Mouse (Mus musculus): ENCODE data around the gene Mab21l3.
"Not testable (repeated sequence)": the region's sequence is repeated elsewhere in the genome, so short reads cannot be mapped to it uniquely, and the experiment has no call there.

Gene Mab21l3

DNA sequence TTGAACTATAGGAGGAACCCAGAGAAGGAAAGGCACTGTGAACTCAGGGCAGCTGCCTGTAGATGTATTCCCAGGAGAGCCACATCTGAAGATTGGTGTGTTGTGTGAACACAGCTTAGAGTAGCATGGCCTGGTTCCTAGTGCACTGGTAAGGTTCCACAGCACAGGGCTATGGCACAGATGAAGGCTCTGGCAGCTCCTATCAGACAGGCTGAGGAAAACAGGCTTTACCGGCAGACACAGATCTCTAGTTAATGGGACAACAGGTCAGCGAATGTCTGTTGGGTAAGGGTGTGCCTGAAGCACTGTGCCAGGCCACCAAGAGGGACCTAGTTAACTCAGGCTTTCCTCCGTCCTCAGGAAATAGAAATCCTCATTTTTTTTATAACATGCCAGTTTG, 11.8 kb downstream of the Mab21l3 start:
- DNase-seq = no peak

DNA sequence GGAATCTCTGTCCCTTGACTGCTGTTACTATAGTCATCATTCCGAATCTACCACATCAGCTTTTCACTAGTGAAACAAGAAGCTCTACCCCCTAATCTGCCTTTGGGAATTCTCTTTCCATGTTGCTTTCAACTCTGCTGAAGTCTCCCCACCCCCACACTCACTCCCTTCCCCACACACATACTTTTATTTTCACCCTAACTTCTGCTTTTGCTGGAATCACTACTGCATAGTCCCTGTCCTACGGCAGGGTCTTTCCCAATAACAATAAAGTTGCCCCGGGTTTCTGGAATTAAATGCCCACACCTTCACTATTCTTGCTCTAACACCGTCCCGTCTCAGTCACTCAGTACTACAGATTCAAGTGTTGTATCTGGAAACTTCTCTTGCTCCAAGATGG, 12.2 kb downstream of the Mab21l3 start:
- DNase-seq = no peak

DNA sequence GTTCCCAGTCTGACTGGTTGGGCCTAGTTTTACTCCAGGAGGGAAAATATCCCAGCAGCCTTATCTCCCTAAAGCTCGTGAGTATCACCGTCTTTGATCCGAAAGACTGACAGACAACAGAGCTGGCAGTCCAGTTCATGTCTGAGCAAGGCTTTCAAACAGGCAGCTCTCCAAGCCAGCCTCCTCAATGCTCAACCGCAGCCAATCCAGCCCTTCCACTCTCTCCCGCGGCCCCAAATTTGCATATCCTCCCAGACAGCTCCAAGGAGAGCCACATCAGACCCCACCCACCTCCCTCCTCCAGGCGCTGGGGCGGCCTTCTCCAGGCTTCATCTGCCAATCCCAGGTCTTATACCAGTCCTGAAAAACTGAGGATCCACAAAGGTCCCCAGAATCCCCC, 12.7 kb downstream of the Mab21l3 start:
- DNase-seq = no peak

- DNase-seq = no peak
Observed at GRCm38 (mm10) chr3:101831189-101831858, 17.4 kb downstream of the Mab21l3 start.

DNA sequence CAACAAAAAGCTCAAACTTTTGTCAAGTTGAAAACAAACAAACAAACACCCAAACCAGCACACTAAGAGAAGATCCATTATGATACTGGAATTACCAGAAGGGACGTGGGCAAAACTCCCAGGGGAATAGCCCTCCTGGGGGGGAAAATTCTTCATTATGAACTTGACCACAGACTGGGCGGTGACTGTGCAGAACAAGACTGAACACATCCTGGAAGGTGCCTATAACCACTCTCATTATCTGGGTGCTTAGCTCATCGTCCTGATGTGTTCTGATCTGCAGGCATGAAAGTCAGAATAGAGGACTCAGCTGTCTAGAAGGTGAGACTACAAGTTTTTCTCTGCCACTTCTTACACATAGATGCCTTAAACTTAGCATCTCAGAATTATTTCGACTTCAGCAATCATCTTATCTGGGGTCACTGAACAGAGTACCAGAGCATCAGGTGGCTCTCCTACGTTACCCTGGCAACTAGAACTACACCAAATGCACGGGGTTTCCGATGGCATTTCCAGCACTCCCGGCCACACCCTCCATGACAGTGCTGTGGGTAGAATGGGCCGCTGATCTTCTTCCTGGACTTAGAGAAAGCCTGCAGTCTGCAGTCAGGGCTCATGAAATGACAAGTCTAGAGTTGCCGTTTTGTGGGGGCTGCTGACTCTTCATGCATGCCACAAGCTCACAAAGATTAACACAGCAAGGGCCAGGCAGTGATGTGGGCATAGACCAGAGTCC, 18.7 kb downstream of the Mab21l3 start:
- no peak for DNase-seq

DNA sequence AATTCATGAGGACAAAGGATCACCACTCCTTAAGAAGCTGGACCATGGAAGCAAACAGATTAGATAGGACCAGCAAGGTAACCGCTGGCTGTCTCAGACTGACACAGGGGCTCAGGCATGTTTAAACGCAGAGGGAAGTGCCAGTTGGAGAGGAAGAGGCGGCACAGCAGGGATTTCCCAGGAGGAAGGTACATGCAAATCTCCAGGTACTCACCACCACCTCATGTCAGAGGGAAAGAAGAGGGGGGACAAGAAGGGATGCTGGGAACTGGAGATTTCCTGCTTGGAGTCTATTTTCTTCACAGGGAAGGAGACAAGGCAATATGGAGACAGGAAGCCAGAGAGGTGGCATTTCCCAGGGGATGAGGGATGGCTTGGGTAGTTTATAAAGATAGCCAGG, 20.2 kb downstream of the Mab21l3 start:
- no peak for DNase-seq

- no peak for DNase-seq
Observed at GRCm38 (mm10) chr3:101827220-101827715, 21.5 kb downstream of the Mab21l3 start.

- DNase-seq = no peak
Observed at GRCm38 (mm10) chr3:101824338-101824737, 24.4 kb downstream of the Mab21l3 start.

DNA sequence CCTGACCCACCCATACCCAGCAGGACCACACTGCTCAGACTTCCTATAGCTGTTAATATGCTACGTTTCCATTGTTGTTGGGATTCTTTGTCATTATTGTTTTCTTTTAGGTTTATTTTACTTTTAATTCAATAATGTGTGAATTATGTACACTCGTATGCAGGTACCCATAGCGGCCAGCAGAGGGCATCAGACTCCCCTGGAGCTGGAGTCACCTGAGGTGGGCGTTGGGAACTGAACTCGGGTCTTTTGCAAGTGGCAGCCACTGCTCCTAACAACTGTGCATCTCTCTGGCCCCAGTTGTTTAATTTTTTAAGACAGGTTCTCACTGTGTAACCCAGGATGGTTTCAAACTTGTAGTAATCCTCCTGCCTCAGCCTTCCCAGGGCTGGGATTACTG, 26.7 kb downstream of the Mab21l3 start:
- no peak for DNase-seq

GRCm38 (mm10) chr3:101820708-101821107, 28.1 kb downstream of the Mab21l3 start:
- not testable (repeated sequence) for DNase-seq

GRCm38 (mm10) chr3:101816006-101816405, 32.8 kb downstream of the Mab21l3 start:
- no peak for DNase-seq

GRCm38 (mm10) chr3:101814790-101815189, 34.0 kb downstream of the Mab21l3 start:
- no peak for DNase-seq

DNA sequence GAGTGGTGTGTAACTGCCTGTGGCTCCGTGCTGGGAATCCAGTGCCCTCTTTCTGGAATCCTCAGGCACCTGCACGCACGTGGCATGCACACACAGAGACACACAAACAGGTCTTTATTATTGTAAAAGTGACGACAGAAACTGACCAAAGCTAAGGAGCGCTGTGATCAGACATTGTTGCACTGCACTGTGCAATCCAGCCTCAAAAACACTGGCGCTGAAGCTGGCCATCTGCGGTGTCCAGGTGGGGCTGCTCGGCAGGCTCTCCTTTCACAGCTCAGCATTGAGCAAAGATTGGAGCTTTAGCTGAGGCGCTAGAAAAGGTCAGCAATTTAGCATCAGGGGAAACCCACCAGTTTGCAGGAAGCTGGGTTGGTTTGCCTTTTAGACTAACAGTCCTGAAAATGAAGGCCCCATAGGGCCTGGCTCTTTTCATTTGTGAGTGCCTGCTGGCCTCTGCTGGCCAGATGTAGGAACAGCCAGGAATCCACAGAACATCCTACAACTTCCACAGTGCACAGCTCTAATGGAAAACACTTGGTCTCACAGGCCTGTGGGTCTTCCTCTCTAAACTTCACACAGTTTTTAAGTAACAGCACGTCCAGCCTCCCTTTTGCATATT, 36.3 kb downstream of the Mab21l3 start:
- peak; percentile 85 for DNase-seq

DNA sequence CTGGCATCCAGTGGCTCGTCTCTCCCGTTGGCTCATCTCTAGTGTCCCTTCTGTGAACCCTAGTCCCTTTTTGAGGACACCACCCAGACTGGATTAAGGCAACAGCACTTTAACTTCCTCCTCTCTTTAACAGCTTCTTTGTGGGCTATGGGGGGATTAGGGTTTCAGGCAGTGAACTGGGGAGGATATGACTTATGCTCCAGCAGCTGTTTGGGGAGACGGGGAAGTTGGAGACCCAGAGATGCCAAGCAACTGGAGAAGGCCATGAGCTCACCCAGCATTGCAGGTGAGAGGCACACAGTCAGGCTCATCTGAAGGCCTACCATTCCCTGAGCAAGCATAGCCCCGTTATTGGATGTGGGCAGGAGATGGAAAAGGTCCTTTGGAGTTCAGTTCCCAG, 36.8 kb downstream of the Mab21l3 start:
- DNase-seq = no peak

- DNase-seq = peak; percentile 97
Observed at GRCm38 (mm10) chr3:101807646-101808045, 41.1 kb downstream of the Mab21l3 start.

DNA sequence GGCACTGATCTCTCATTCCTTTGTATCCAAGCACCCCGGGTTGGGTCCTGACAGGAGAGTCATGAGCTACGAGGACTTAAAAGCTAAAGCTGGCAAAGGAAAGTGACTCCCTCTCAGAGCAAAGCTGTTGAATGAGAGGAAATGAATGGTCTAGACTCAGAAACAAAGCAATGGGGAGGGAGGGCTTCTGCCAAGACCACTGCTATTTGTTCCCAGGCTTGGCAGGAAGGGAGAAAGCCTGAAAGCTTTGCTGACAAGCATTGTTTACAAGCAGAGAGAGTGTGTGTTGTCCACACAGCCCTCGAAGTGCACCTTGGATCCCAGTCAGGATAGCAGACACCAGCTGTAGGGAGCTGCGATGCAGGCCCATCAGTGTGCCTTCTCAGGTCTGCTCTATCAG, 41.8 kb downstream of the Mab21l3 start:
- DNase-seq = peak; percentile 80

- peak; percentile 96 for DNase-seq
Observed at GRCm38 (mm10) chr3:101806149-101806548, 42.6 kb downstream of the Mab21l3 start.

GRCm38 (mm10) chr3:101805562-101806004, 43.2 kb downstream of the Mab21l3 start:
- no peak for DNase-seq

- DNase-seq = no peak
Observed at GRCm38 (mm10) chr3:101804971-101805561, 43.7 kb downstream of the Mab21l3 start.

GRCm38 (mm10) chr3:101804331-101804730, 44.4 kb downstream of the Mab21l3 start:
- DNase-seq = no peak

- DNase-seq = no peak
Observed at GRCm38 (mm10) chr3:101803764-101804163, 45.0 kb downstream of the Mab21l3 start.

DNA sequence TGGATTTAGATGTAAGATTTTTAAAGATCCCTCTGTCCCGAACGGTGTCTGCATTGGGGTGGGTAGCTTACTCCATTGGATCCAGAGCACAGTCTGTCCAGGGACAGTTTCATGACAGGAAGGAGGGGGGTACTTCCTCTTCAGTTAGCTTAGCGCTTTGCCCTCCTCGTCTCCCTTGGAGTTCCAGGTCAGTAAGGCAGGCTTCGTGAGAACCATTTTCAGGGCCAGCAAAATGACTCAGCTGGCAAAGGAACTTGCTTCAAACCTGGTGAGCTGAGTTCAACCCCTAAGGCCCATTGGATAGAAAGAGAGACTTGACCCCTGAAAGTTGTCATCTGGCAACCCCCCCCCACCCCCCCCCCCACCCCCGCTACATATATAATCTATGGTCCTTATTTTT, 46.0 kb downstream of the Mab21l3 start:
- DNase-seq = peak; percentile 27

GRCm38 (mm10) chr3:101800596-101801018, 48.2 kb downstream of the Mab21l3 start:
- DNase-seq = no peak

Measured in cerebellum, adult 9-10 months (tissue).